Mouse (Mus musculus): ENCODE results near the gene Zfp598. TPM values are rescaled to one million over a fixed set of nuclear protein-coding genes. Genes with fewer than 3 reads are reported as not detected.
A peak's percentile ranks its signal among the peaks of the same experiment; 100 is the strongest.
"Not testable (repeated sequence)": the region's sequence is repeated elsewhere in the genome, so short reads cannot be mapped to it uniquely, and the experiment has no call there.

Gene Zfp598
- polyA plus RNA-seq, 1 experiment: 89.8 TPM

GRCm38 (mm10) chr17:24715556-24715955 lies 46.1 kb downstream of the Zfp598 start:
- 83% methylated on average over 6 of the region's 6 CpGs for WGBS
- H3K4me1 ChIP-seq (ENCODE audit: control insufficient read depth, insufficient read depth, low read length): peaks cover 2% of the 10 kb centered on the region; the same call in 1 of the 2 replicates
- H3K4me3 ChIP-seq (replicated peaks; ENCODE audit: extremely low read depth, low read depth, low read length): no peak overlapping the region
- no peak for DNase-seq
- no peak for TF ChIP-seq POLR2A (IDR thresholded peaks at IDR 0.05; ENCODE audit: borderline replicate concordance, extremely low read depth, low read depth, low read length)
- no peak for TF ChIP-seq CTCF (IDR thresholded peaks at IDR 0.05; ENCODE audit: insufficient read depth, low read length)

GRCm38 (mm10) chr17:24716166-24716682 lies 46.7 kb downstream of the Zfp598 start:
- H3K4me3 ChIP-seq (replicated peaks; ENCODE audit: extremely low read depth, low read depth, low read length): no peak overlapping the region
- no peak for DNase-seq
- peaks cover 4% of the 10 kb centered on the region; the same call in 1 of the 2 replicates for H3K4me1 ChIP-seq (ENCODE audit: control insufficient read depth, insufficient read depth, low read length)
- WGBS: 97% methylated on average over 15 of the region's 15 CpGs
- TF ChIP-seq POLR2A (IDR thresholded peaks at IDR 0.05; ENCODE audit: borderline replicate concordance, extremely low read depth, low read depth, low read length): no peak
- TF ChIP-seq CTCF (IDR thresholded peaks at IDR 0.05; ENCODE audit: insufficient read depth, low read length): no peak

- Histone ChIP-seq H3K4me3 (replicated peaks; ENCODE audit: extremely low read depth, low read depth, low read length) (no peak within 1 kb of the TSS), H3K4me1 (ENCODE audit: control insufficient read depth, insufficient read depth, low read length) (peaks cover 6% of the 10 kb centered on the region; the same call in 1 of the 2 replicates)
- DNase-seq: no peak
- WGBS: 85% methylated on average over 4 of the region's 4 CpGs
- no peak for TF ChIP-seq CTCF (IDR thresholded peaks at IDR 0.05; ENCODE audit: insufficient read depth, low read length)
- TF ChIP-seq POLR2A (IDR thresholded peaks at IDR 0.05; ENCODE audit: borderline replicate concordance, extremely low read depth, low read depth, low read length): no peak
Observed at GRCm38 (mm10) chr17:24717943-24718342, 48.5 kb downstream of the Zfp598 start, which contains the start of the genes Rnf151 and Rps2. TSS of gene Rnf151 (minus strand) at chr17:24718063. TSS of gene Rps2 (plus strand) at chr17:24718116.

GRCm38 (mm10) chr17:24718938-24719337 lies 49.5 kb downstream of the Zfp598 start:
- not testable (repeated sequence) for H3K4me1 ChIP-seq (ENCODE audit: control insufficient read depth, insufficient read depth, low read length); DNase-seq; H3K4me3 ChIP-seq (replicated peaks; ENCODE audit: extremely low read depth, low read depth, low read length)
- 57% methylated on average over 5 of the region's 5 CpGs for WGBS

- Histone ChIP-seq H3K4me3 (replicated peaks; ENCODE audit: extremely low read depth, low read depth, low read length) (peak overlapping the region; percentile 77), H3K4me1 (ENCODE audit: control insufficient read depth, insufficient read depth, low read length) (peaks cover 10% of the 10 kb centered on the region; the same call in 1 of the 2 replicates)
- under 1% methylated on average over 61 of the region's 61 CpGs for WGBS
- DNase-seq: peak; percentile 96
- TF ChIP-seq CTCF (IDR thresholded peaks at IDR 0.05; ENCODE audit: insufficient read depth, low read length): no peak
- TF ChIP-seq POLR2A (IDR thresholded peaks at IDR 0.05; ENCODE audit: borderline replicate concordance, extremely low read depth, low read depth, low read length): peak; percentile 95
Observed at GRCm38 (mm10) chr17:24719494-24720222, 50.2 kb downstream of the Zfp598 start.

GRCm38 (mm10) chr17:24720616-24721015 lies 51.1 kb downstream of the Zfp598 start:
- DNase-seq; H3K4me1 ChIP-seq (ENCODE audit: control insufficient read depth, insufficient read depth, low read length): not testable (repeated sequence)
- peak overlapping the region; percentile 27 for H3K4me3 ChIP-seq (replicated peaks; ENCODE audit: extremely low read depth, low read depth, low read length)
- WGBS: 3% methylated on average over 11 of the region's 11 CpGs

GRCm38 (mm10) chr17:24721383-24721955 lies 52.0 kb downstream of the Zfp598 start:
- H3K4me1 ChIP-seq (ENCODE audit: control insufficient read depth, insufficient read depth, low read length); H3K4me3 ChIP-seq (replicated peaks; ENCODE audit: extremely low read depth, low read depth, low read length); DNase-seq: not testable (repeated sequence)
- 39% methylated on average over 7 of the region's 7 CpGs for WGBS

GRCm38 (mm10) chr17:24722220-24722924 lies 52.9 kb downstream of the Zfp598 start:
- Histone ChIP-seq H3K4me3 (replicated peaks; ENCODE audit: extremely low read depth, low read depth, low read length) (no peak overlapping the region), H3K4me1 (ENCODE audit: control insufficient read depth, insufficient read depth, low read length) (peaks cover 10% of the 10 kb centered on the region; the same call in 1 of the 2 replicates)
- WGBS: 33% methylated on average over 13 of the region's 13 CpGs
- TF ChIP-seq CTCF (IDR thresholded peaks at IDR 0.05; ENCODE audit: insufficient read depth, low read length) (no peak), POLR2A (IDR thresholded peaks at IDR 0.05; ENCODE audit: borderline replicate concordance, extremely low read depth, low read depth, low read length) (no peak)
- DNase-seq: no peak

- WGBS: 1% methylated on average over 12 of the region's 12 CpGs
- no peak for TF ChIP-seq POLR2A (IDR thresholded peaks at IDR 0.05; ENCODE audit: borderline replicate concordance, extremely low read depth, low read depth, low read length)
- no peak for TF ChIP-seq CTCF (IDR thresholded peaks at IDR 0.05; ENCODE audit: insufficient read depth, low read length)
- no peak for DNase-seq
- peak overlapping the region; percentile 99 for H3K4me3 ChIP-seq (replicated peaks; ENCODE audit: extremely low read depth, low read depth, low read length)
- peaks cover 10% of the 10 kb centered on the region; the same call in 1 of the 2 replicates for H3K4me1 ChIP-seq (ENCODE audit: control insufficient read depth, insufficient read depth, low read length)
Observed at GRCm38 (mm10) chr17:24723122-24723880, 53.8 kb downstream of the Zfp598 start.
